Mouse (Mus musculus) liver, adult 10 weeks (tissue): Measurements from ENCODE around the gene Sf3b2. TPM values are rescaled to one million over a fixed set of nuclear protein-coding genes. Genes with fewer than 3 reads are reported as not detected.

Experiments
- polyA plus RNA-seq: library from polyadenylated mRNA; stranded (reverse); fragments of 350-450 nt; fragmentation: Illumina TruSeq; extraction: RNeasy Lipid Tissue Mini Kit (QIAGEN cat#74804); gene quantifications from one replicate; pipeline ENCODE4 v1.2.3, GENCODE M21; 2014; ENCODE audit warnings: low read depth, low replicate concordance

Gene Sf3b2
- 25.1 TPM for polyA plus RNA-seq

DNA sequence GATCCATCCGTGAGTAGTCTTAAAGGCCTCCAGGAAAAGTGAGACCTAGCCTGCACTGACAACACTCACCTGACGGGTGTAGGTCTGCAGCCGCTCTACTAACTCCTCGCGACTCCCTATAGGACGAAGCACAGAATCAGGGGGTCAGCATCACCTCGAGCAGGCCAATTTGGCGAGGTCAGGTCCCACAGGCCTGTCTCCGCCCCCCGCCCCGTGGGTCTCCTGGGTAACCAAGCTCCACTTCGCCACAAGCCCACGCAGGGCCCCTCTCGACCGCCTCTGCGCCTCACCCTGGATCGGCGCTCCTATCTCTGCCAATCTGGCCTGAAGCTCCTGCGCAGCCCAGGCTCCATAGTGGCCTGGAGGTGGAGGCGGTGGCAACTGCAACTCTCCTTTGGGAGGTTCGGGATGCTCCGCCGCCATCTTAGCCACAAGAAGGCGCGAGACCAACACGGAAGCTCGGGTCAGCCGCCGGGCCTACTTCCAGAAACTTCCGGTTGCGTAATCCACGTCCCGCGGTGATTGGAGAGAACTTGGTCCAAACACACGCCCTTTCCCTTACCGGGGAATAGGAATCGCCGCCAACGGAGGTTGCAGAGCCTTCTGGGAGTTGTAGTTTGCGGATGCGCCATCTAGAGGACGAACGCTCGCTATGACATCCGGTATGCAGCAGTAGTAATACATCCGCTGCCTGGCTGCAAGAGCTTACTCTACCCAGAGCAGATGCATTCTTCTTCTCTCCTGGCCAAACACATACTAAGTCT is at the start of gene Sf3b2:
Gene Sf3b2, minus strand, starts transcription at position 484 of the 764 bp plus-strand sequence.

DNA sequence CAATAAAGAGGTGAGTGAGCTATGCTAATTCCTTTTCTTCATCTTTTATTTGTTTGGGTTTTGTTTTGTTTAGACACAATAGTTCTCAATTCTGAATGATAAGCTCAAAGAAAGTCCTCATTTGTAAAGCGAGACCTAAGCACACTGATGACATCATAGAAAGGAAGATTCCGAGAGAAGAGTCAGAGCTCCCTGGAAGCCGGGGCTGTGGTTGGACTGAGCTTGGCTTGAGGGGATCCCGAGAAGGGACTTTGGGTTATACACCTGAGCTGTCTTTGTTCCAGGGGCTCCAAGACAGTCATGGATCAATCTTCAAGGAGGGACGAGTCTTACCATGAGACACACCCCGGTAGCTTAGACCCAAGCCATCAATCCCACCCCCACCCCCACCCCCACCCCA is 40.2 kb upstream of the Sf3b2 start, which contains the start of gene Catsper1:
Gene Catsper1, plus strand, starts transcription at position 301 of the 400 bp plus-strand sequence.

DNA sequence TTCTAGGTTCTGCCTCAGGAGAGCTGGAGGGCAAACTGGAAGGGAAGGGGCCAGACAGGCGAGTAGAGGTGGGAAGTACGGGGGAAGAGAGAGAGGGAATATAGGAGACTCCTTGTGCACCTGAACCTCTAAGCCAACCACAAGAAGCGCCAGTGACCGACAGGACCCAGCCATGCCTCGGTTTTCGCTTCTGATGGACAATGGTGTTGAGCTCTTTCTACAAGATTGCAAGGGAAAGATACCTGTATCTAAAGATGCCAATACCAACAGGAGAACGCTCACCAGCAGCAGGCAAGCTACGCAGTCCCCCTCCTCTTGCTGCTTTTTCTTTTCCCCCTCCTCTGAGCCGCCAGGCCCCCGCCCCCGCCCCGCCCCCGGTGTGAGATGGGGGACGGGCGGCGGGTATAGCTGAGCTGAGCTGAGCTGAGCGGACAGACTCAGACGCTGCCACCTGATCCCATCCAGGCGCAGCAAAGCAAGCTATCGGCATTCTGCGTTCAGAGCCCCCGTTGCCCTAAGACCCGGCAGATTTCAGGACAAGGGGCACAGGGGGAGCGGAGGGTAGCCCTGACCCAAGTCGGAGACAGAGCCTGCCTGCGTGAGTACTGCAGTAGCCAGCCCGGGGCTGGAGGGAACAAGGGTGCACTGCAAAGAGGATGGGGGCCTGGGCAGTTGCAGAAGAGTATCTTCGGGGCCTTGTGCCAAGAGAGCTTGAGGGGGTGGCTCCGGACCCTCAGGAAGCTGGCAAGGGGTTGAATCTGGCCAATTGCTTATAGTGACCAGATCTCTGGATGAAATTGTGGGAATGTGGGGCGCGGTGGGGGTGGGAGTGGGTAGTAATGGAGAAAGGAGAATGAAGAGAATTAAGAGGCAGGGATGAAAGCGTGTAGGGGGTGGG is 2.9 kb upstream of the Sf3b2 start, which contains the start of gene Gal3st3:
Gene Gal3st3, plus strand, starts transcription at position 429 of the 898 bp plus-strand sequence.

DNA sequence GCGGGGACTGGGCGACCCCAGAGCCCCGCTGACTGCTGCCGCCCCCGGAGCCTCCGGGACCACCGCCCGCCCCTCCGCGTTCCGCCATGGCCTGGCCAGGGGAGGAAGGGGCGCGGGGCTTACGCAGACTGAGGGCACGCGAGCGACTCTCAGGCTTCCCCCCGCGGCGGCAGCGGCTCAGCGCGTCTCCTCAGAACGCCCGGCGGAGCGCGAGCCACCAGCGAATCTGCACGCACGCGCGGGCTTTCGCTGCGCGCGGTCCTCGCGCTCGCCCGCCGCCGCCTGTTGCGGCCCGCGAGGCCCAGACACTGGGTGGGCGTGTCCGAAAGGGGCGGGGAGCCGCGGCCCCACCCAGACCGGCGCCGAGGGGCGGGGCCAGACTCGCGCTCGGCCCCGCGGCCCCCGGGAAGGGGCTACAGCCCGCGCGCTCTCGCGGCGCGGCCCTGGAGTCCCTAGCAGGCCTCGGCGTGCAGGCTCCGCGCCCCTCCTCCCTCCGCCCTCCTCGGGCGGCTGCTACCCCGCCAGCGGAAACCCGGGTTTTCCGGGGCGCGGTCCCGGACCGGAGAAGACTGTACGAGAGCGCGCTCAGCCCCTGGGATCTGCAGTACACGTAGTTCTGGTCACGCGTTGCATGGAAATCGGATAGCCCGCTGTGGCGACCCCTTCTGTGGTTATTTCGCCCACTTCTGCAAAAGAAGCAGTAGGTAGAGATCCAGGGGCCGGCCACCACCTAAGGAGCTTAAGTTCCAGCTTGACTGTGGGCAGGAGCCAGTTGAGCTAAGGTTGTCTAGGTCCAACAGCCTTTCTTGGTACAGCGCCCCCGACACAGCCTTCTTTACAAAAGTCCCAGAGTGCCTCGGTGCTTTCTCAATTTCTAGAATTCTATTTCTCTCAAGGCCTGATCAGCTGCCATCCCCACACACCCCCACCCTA is 22.2 kb downstream of the Sf3b2 start, which contains the start of gene Pacs1:
Gene Pacs1, minus strand, starts transcription at position 319 of the 933 bp plus-strand sequence.

Other genes with a start within 250 kb of the Sf3b2 start
- gene Rin1, start 245.0 kb downstream of the Sf3b2 start, polyA plus RNA-seq = not detected
- not detected for gene Cd248, start 227.4 kb downstream of the Sf3b2 start, polyA plus RNA-seq
- gene Tmem151a, start 209.9 kb downstream of the Sf3b2 start, polyA plus RNA-seq = not detected
- 27.7 TPM for gene Yif1a, start 206.9 kb downstream of the Sf3b2 start, polyA plus RNA-seq
- gene Cnih2, start 196.9 kb downstream of the Sf3b2 start, polyA plus RNA-seq = not detected
- gene Rab1b, start 188.4 kb downstream of the Sf3b2 start, polyA plus RNA-seq = 7.5 TPM
- 0.93 TPM for gene Klc2, start 176.9 kb downstream of the Sf3b2 start, polyA plus RNA-seq
- 0.53 TPM for gene Pacs1, start 22.3 kb downstream of the Sf3b2 start, polyA plus RNA-seq
- not detected for gene Gal3st3, start 2.9 kb upstream of the Sf3b2 start, polyA plus RNA-seq
- gene Catsper1, start 40.3 kb upstream of the Sf3b2 start, polyA plus RNA-seq = not detected
- gene Cst6, start 54.1 kb upstream of the Sf3b2 start, polyA plus RNA-seq = not detected
- 7.1 TPM for gene Eif1ad, start 71.3 kb upstream of the Sf3b2 start, polyA plus RNA-seq
- gene Banf1, start 71.7 kb upstream of the Sf3b2 start, polyA plus RNA-seq = 7.5 TPM
- gene Sart1, start 93.2 kb upstream of the Sf3b2 start, polyA plus RNA-seq = 4.6 TPM
- gene Tsga10ip, start 107.1 kb upstream of the Sf3b2 start, polyA plus RNA-seq = not detected
- gene Drap1, start 129.5 kb upstream of the Sf3b2 start, polyA plus RNA-seq = 7.4 TPM
- 0.58 TPM for gene AI837181, start 129.7 kb upstream of the Sf3b2 start, polyA plus RNA-seq
- gene Fosl1, start 152.1 kb upstream of the Sf3b2 start, polyA plus RNA-seq = not detected
- gene Ccdc85b, start 162.4 kb upstream of the Sf3b2 start, polyA plus RNA-seq = 0.11 TPM
- gene Fibp, start 165.2 kb upstream of the Sf3b2 start, polyA plus RNA-seq = 5.5 TPM
- gene Ctsw, start 173.1 kb upstream of the Sf3b2 start, polyA plus RNA-seq = not detected
- not detected for gene Efemp2, start 178.5 kb upstream of the Sf3b2 start, polyA plus RNA-seq
- gene Mus81, start 192.9 kb upstream of the Sf3b2 start, polyA plus RNA-seq = 0.74 TPM
- 109 TPM for gene Cfl1, start 195.0 kb upstream of the Sf3b2 start, polyA plus RNA-seq
- not detected for gene 1700020D05Rik, start 208.3 kb upstream of the Sf3b2 start, polyA plus RNA-seq
- gene Snx32, start 215.1 kb upstream of the Sf3b2 start, polyA plus RNA-seq = 0.64 TPM